Mouse (Mus musculus) monocyte, adult 2 months (primary cell): ENCODE measurements around the gene Grik4.

Experiments
- DNase-seq, 2 experiments: peaks; one replicate each; pipeline ENCODE4 v3.0.0; 2022; ENCODE audit warnings: low spot score in 2 of 2, low read depth in 1 of 2

Gene Grik4

DNA sequence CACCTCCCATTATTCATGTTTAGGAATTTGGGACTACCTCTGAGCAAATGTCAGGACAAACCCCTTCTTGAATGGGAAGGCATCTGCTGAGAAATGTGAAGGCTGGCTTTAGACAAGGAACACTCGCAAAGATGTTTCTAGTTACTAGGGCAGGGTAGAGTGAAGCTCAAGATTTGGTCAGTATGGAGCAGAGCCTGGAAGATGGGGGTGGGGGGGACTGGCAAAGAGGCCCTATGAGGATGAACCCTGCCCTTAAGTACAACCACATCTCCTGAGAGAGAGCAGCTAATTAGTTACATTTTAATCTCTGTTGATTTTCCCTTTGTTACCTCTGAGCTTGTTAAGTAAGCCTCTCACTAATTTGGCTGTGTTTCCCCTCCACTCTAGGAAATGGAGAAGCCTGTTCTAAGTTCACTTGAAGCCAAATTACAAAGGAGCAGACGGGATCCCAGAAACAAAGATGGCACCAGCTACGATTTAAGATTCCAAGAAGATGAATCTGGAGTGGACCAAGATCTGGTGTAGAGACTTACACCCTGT, 439.3 kb downstream of the Grik4 start:
- no peak for DNase-seq

DNA sequence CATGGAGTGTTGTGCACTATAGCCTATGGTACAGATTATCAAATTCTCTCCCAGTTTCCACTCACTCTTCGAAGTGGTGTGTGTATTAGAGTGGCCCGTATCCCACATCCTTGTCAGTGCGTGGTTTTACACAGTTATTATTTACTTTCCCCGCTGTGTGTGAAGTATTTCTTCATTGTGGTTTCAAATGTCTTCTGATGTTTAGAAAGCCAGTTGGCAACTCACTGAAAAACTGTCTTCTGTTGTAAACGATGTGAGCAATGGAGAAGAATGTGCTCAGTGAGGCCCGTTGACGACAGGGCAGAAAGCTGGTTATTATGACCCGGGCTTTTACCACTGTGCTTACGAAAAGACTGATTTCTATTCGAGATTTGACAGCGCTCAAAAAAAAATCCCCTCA, 439.7 kb downstream of the Grik4 start:
- DNase-seq = no peak

- no peak for DNase-seq
Observed at GRCm38 (mm10) chr9:42503709-42504108, 440.6 kb downstream of the Grik4 start.

DNA sequence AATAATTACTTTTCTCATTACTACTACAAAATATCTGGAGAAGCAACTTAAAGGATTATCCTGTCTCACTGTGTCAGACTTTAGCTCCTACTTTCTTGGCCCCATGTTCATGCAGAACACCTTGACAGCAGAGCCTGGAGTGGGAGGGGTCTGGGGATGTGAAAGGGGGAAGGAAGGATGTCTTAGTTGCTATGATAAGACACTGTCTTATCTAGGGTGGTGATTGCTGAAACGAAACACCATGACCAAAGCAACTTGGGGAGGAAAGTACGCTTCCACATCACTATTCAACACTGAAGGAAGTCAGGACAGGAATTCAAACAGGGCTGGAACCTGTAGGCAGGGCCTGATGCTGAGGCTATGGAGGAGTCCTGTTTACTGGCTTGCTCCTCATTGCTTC, 448.0 kb downstream of the Grik4 start:
- no peak for DNase-seq

GRCm38 (mm10) chr9:42491780-42492179, 452.5 kb downstream of the Grik4 start:
- no peak for DNase-seq

- DNase-seq = no peak
Observed at GRCm38 (mm10) chr9:42490589-42491382, 453.5 kb downstream of the Grik4 start.

DNA sequence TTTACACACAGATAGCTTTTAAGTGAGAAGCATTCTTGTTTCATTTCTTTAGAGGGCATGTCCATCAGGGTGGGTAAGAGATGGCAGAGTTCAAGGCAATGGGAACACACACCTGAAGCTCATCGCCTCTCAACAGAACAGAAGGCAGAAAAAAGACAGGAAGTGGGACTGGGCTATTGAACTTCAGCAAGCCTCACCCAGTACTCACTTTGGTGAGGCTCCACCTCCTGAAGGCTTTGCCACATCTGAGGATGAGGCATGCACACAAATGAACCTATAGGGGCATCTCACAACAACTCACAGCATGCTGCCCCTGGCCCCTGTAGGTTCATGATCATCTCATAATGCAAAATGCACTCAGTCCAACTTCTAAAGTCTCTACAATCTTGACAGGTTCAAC, 456.2 kb downstream of the Grik4 start:
- no peak for DNase-seq

DNA sequence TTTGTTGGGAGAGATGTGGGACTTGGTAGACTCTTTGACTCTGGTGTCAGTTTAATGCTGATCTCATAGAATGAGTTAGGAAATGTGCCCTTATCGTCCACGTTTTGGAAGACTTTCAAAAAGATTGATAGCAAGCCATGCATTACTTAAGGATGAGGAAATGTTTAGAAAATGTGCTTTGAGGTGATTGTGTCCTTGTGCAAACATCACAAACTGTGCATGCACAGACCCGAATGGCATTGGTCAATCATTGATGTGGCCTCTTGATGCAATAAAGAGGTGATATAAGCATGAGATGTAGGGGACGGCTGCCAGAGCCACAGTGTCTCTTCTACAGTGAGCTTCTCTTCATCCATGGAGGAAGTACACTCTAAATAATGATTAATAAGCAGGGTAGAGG, 457.4 kb downstream of the Grik4 start:
- DNase-seq = no peak

- DNase-seq = no peak
Observed at GRCm38 (mm10) chr9:42484667-42485066, 459.6 kb downstream of the Grik4 start.

DNA sequence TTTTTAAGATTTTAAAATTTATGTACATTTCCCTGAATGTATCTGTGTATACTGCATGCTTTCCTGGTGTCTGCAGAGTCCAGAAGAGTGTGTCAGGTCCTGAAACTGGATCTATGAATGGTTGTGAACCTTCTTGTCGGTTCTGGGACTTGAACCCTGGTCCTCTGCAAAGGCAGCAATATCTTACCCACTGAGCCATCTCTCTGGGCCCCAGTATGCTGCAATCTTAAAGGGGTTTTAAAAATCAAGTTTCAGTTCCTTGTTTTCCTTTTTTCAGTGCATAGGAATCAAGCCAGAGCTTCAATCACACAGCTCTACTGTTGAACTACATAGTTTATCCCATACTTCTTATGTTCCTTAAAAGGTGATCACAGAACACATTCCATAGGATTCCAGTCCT, 461.3 kb downstream of the Grik4 start:
- DNase-seq = no peak

DNA sequence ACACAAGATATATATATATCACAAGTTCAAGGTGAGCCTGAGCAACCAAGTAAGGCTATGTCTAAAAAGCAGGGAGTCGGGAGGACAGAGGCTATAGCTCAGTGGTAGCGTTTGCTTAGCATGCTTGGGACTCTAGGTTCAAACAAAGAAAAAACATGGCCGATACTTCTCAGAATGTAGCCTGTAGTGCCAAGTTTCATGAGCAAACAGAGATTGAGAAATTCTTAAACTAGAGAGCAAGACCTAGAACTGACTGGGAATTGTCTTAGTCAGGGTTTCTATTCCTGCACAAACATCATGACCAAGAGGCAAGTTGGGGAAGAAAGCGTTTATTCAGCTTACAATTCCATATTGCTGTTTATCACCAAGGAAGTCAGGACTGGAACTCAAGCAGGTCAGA, 468.1 kb downstream of the Grik4 start:
- no peak for DNase-seq

- no peak for DNase-seq
Observed at GRCm38 (mm10) chr9:42474244-42474643, 470.0 kb downstream of the Grik4 start.

DNA sequence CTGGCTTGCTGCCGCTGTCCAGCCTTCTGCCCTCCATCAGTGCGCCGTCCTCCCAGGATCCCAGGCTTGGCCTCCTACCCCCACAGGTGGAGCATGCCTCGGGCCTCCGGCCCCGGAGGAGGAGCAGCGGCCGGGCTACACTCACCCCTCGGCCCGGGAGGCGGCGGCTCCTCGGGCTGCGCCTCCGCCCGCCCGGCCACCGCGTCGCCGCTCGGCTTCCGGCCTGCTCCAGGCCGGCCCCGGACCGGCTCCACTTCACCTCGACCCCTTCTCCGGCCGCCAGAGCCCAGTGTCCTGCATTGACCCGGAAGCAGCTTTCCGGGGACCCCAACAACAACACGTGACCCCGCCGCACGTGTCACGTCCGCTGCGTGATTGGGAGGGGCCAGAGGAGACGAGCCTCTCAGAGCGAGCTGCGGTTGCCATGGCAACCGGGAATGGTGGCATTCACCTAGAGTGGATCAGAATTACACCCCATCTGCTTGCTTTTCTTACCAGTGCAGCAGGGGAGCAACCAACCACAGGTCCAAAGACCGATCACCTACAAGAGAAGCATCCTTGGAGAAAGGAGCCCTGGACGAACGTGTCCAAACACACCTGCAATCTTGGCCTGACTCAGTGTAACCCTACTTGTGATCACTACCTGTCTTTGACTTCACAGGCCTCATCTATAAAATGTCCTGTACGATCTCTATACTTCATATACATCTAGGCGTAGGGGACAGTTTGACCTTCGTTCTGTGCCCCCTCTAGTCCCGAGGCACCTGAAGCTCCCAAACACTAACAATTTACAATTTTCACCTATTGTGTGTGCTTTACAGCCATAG, 472.2 kb downstream of the Grik4 start:
- peak; percentile 52 to 68 for DNase-seq

DNA sequence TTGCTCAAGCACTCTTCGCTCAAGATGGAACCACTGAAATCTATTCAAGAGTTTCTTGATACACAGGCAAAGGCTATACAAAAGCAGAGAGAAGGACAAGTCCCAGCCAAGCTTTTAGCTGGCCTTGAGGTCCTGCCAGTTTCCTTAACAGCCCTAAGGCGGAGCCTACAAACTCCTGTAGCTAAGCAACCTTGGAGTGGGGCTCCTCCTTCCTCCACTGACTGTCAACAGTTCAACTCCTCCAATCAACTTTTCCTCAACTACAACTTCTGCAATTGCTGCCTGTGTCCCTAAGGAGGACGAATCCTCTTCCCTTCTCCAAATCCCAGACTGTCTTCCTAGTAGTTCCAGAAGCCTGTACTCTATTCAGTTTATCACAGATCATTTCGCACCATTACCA, 473.1 kb downstream of the Grik4 start:
- no peak for DNase-seq

GRCm38 (mm10) chr9:42469323-42469722, 475.0 kb downstream of the Grik4 start:
- no peak for DNase-seq

GRCm38 (mm10) chr9:42468360-42468759, 475.9 kb downstream of the Grik4 start:
- DNase-seq = no peak
